Mouse (Mus musculus) cerebellum, postnatal 36 days (tissue): ENCODE data around the gene Slc20a1.

Experiments
- DNase-seq, 2 experiments: peaks; one replicate each; pipeline ENCODE4 v3.0.0; 2021 to 2022; ENCODE audit warnings: mixed read lengths in 2 of 2

Slc20a1 gene

GRCm38 (mm10) chr2:129192392-129193150 is 6.0 kb upstream of the Slc20a1 start:
- no peak for DNase-seq

- no peak for DNase-seq
Observed at GRCm38 (mm10) chr2:129196317-129196716, 2.2 kb upstream of the Slc20a1 start.

- no peak for DNase-seq
Observed at GRCm38 (mm10) chr2:129197197-129197596, 1.4 kb upstream of the Slc20a1 start.

GRCm38 (mm10) chr2:129197843-129198435 is 625 bp upstream of the Slc20a1 start:
- DNase-seq: no peak

- DNase-seq: peak; percentile 20 to 44
Observed at GRCm38 (mm10) chr2:129199328-129200085, 943 bp downstream of the Slc20a1 start.

GRCm38 (mm10) chr2:129205000-129205399 is 6.4 kb downstream of the Slc20a1 start:
- DNase-seq: no peak

- DNase-seq: peak in 1 of 2 experiments; percentile 11
Observed at GRCm38 (mm10) chr2:129206824-129207223, 8.3 kb downstream of the Slc20a1 start.

GRCm38 (mm10) chr2:129208181-129208746 is 9.7 kb downstream of the Slc20a1 start:
- DNase-seq: no peak

GRCm38 (mm10) chr2:129210089-129210749 is 11.7 kb downstream of the Slc20a1 start:
- no peak for DNase-seq

GRCm38 (mm10) chr2:129211255-129211654 is 12.7 kb downstream of the Slc20a1 start:
- no peak for DNase-seq

GRCm38 (mm10) chr2:129211957-129212356 is 13.4 kb downstream of the Slc20a1 start:
- DNase-seq: no peak

GRCm38 (mm10) chr2:129212566-129212965 is 14.0 kb downstream of the Slc20a1 start:
- DNase-seq: no peak

GRCm38 (mm10) chr2:129214774-129215173 is 16.2 kb downstream of the Slc20a1 start:
- DNase-seq: no peak

GRCm38 (mm10) chr2:129217612-129218185 is 19.1 kb downstream of the Slc20a1 start:
- DNase-seq: no peak

- DNase-seq: no peak
Observed at GRCm38 (mm10) chr2:129218537-129219105, 20.1 kb downstream of the Slc20a1 start.

- DNase-seq: no peak
Observed at GRCm38 (mm10) chr2:129221097-129221632, 22.6 kb downstream of the Slc20a1 start.

- no peak for DNase-seq
Observed at GRCm38 (mm10) chr2:129224178-129224577, 25.6 kb downstream of the Slc20a1 start.

GRCm38 (mm10) chr2:129225251-129225819 is 26.8 kb downstream of the Slc20a1 start:
- DNase-seq: no peak

- no peak for DNase-seq
Observed at GRCm38 (mm10) chr2:129226296-129226851, 27.8 kb downstream of the Slc20a1 start.

GRCm38 (mm10) chr2:129227011-129227529 is 28.5 kb downstream of the Slc20a1 start:
- DNase-seq: no peak

- no peak for DNase-seq
Observed at GRCm38 (mm10) chr2:129227709-129228108, 29.1 kb downstream of the Slc20a1 start.
